Mouse (Mus musculus) left cerebral cortex, postnatal 36 days (tissue): ENCODE measurements around the gene Ceacam2. TPM values are rescaled to one million over a fixed set of nuclear protein-coding genes. Genes with fewer than 3 reads are reported as not detected.
"Not testable (repeated sequence)": the region's sequence is repeated elsewhere in the genome, so short reads cannot be mapped to it uniquely, and the experiment has no call there.

Source experiments
- DNase-seq, 2 experiments: peaks; one replicate each; pipeline ENCODE4 v3.0.0; 2021 to 2022; ENCODE audit warnings: low spot score in 2 of 2, mixed read lengths in 1 of 2
- intact Hi-C: fragments of 180-260 bp; cut with DNase I; formaldehyde crosslinking; loops from one replicate; pipeline ENCODE4 v1.15.1; 2025
- total RNA-seq, 2 experiments: library from RNA; stranded (reverse); gene quantifications; 2 replicates each; pipeline ENCODE4 v1.2.3; 2021

Gene Ceacam2
- total RNA-seq, 2 experiments from 2014 or later = 0.27 to 0.42 TPM

- not testable (repeated sequence) for DNase-seq
- intact Hi-C loops = loop anchor here (10.0 kb wide), 1 partner anchor 715 kb away; the partner anchor contains the start of gene Ceacam10
These were observed 50.3 kb downstream of the Ceacam2 start for GRCm38 (mm10) chr7:25489382-25489781.

- intact Hi-C loops = loop anchor here (2.0 to 10.0 kb wide), 2 partner anchors 55 to 711 kb away; partner anchors contain the start of gene Ceacam10
- DNase-seq = no peak
These were observed 53.5 kb downstream of the Ceacam2 start for GRCm38 (mm10) chr7:25486186-25486585.

- intact Hi-C loops = loop anchor here (10.0 kb wide), 1 partner anchor 710 kb away; the partner anchor contains the start of gene Ceacam10
- no peak for DNase-seq
These were observed 54.6 kb downstream of the Ceacam2 start for GRCm38 (mm10) chr7:25485061-25485460.

GRCm38 (mm10) chr7:25483133-25483735 lies 56.4 kb downstream of the Ceacam2 start:
- intact Hi-C loops = loop anchor here (10.0 kb wide), 1 partner anchor 708 kb away; the partner anchor contains the start of gene Ceacam10

GRCm38 (mm10) chr7:25480791-25481190 lies 58.9 kb downstream of the Ceacam2 start:
- intact Hi-C loops = loop anchor here (10.0 kb wide), 1 partner anchor 706 kb away; the partner anchor contains the start of gene Ceacam10
- DNase-seq = not testable (repeated sequence)

More at GRCm38 (mm10) chr7:25483133-25483735, 56.4 kb downstream of the Ceacam2 start:
- DNase-seq = no peak

- no peak for DNase-seq
- intact Hi-C loops = loop anchor here (1.0 kb wide), 1 partner anchor 55 kb away; no protein-coding TSS in a partner anchor
These were observed 60.2 kb downstream of the Ceacam2 start for GRCm38 (mm10) chr7:25479440-25479839.

- DNase-seq = not testable (repeated sequence)
- intact Hi-C loops = loop anchor here (2.0 kb wide), 1 partner anchor 61 kb away; the partner anchor contains the start of gene Ceacam2
These were observed 61.9 kb downstream of the Ceacam2 start for GRCm38 (mm10) chr7:25477752-25478093.

GRCm38 (mm10) chr7:25477091-25477751 lies 62.4 kb downstream of the Ceacam2 start, which contains the start of gene Ceacam1:
Gene Ceacam1, minus strand, starts transcription at chr7:25477603.
- not testable (repeated sequence) for DNase-seq
- intact Hi-C loops = loop anchor here (2.0 kb wide), 1 partner anchor 62 kb away; the partner anchor contains the start of gene Ceacam2

GRCm38 (mm10) chr7:25471821-25472220 lies 67.8 kb downstream of the Ceacam2 start:
- intact Hi-C loops, DNase-seq: not testable (repeated sequence)

Other genes with a start within 250 kb of the Ceacam2 start
- gene Pafah1b3, start 241.9 kb downstream of the Ceacam2 start, total RNA-seq = 10 to 100 TPM; 24.0 to 25.5 TPM
- not detected for gene Prr19, start 238.4 kb downstream of the Ceacam2 start, total RNA-seq
- 10 to 100 TPM; 44.4 to 57.4 TPM for gene Tmem145, start 233.8 kb downstream of the Ceacam2 start, total RNA-seq
- 100 to 1,000 TPM; 108 to 110 TPM for gene Megf8, start 222.7 kb downstream of the Ceacam2 start, total RNA-seq
- gene Cnfn, start 170.1 kb downstream of the Ceacam2 start, total RNA-seq = not detected
- 10 to 100 TPM in 1 of 2 experiments, 1 to 10 TPM in 1; 6.0 to 11.2 TPM for gene Lipe, start 141.1 kb downstream of the Ceacam2 start, total RNA-seq
- not detected for gene Cxcl17, start 127.0 kb downstream of the Ceacam2 start, total RNA-seq
- 1 to 10 TPM; 2.0 to 3.0 TPM for gene Ceacam1, start 62.3 kb downstream of the Ceacam2 start, total RNA-seq
- gene Erich4, start 76.0 kb upstream of the Ceacam2 start, total RNA-seq = not detected
- gene Dmac2, start 79.6 kb upstream of the Ceacam2 start, total RNA-seq = 10 to 100 TPM; 53.6 to 53.8 TPM
- 1 to 10 TPM in 1 of 2 experiments, under 1 TPM in 1; 0.20 to 1.1 TPM for gene B3gnt8, start 86.8 kb upstream of the Ceacam2 start, total RNA-seq
- 10 to 100 TPM; 33.0 to 40.9 TPM for gene Bckdha, start 119.1 kb upstream of the Ceacam2 start, total RNA-seq
- gene Exosc5, start 119.3 kb upstream of the Ceacam2 start, total RNA-seq = 10 to 100 TPM; 24.0 to 26.4 TPM
- gene Tmem91, start 135.3 kb upstream of the Ceacam2 start, total RNA-seq = 10 to 100 TPM; 25.4 to 31.4 TPM
- gene B9d2, start 140.9 kb upstream of the Ceacam2 start, total RNA-seq = 10 to 100 TPM; 23.7 to 28.9 TPM
- 1 to 10 TPM; 7.9 to 8.8 TPM for gene Tgfb1, start 147.1 kb upstream of the Ceacam2 start, total RNA-seq
- 10 to 100 TPM; 61.2 TPM for gene Ccdc97, start 179.2 kb upstream of the Ceacam2 start, total RNA-seq
- 100 to 1,000 TPM; 103 to 107 TPM for gene Hnrnpul1, start 214.9 kb upstream of the Ceacam2 start, total RNA-seq
- gene Axl, start 248.8 kb upstream of the Ceacam2 start, total RNA-seq = 10 to 100 TPM; 40.2 to 41.7 TPM